Mouse (Mus musculus) heart, postnatal 10 days (tissue): ENCODE measurements around the gene Ghsr. TPM values are rescaled to one million over a fixed set of nuclear protein-coding genes. Genes with fewer than 3 reads are reported as not detected.

Experiments used
- DNase-seq, 2 experiments: peaks; one replicate each; pipeline ENCODE4 v3.0.0; 2021
- intact Hi-C: fragments of 180-260 bp; cut with DNase I; formaldehyde crosslinking; loops from one replicate; pipeline ENCODE4 v1.15.1; 2025
- total RNA-seq, 2 experiments: library from RNA; stranded (reverse); gene quantifications; 2 replicates each; pipeline ENCODE4 v1.2.3; 2021

Ghsr gene
- total RNA-seq, 2 experiments from 2014 or later, result not detected

DNA sequence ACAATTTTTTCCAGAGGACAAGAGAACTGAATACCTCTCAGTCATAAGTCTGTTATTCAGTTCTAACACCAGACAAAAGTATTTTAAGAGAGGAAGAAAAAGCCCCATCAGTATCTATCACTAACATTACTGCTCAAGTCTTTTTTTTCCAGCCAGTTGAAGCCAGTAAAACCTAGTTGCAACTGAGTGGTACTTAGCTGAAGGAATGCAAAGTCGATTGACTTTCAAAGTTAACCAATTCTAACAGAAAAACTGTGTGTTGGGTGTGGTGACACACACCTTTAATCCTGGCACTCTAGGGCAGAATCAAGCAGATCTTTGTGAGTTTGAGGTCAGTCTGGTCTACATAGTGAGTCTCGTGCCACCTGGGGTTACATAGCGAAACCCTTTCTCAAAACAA, 35.3 kb downstream of the Ghsr start:
- intact Hi-C loops, result no loop called here
- DNase-seq, result no peak

GRCm38 (mm10) chr3:27408564-27408963, 37.4 kb downstream of the Ghsr start:
- intact Hi-C loops, result no loop called here
- no peak for DNase-seq

GRCm38 (mm10) chr3:27411286-27411685, 40.1 kb downstream of the Ghsr start:
- intact Hi-C loops, result no loop called here
- no peak for DNase-seq

- no peak for DNase-seq
- intact Hi-C loops, result no loop called here
Observed at GRCm38 (mm10) chr3:27413566-27413965, 42.4 kb downstream of the Ghsr start.

DNA sequence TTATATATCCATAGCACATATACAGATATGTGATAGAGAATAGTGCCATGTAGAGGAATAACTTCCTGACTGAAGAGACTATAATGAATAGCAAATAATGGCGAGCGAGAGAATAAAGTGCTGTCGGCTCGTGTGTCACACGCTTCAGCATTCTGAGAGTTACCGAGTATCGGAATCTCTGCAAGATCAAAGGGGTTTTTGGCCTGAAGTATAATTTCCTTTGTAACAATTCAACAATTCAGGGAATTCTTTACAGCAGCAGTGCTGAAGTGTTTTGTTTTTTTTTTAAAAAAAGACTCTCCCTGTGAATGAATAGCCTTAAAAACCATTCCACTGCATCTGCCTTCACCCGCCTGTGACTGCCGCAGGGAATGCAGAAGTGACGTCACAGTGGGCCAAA, 45.6 kb downstream of the Ghsr start:
- no peak for DNase-seq
- intact Hi-C loops, result no loop called here

GRCm38 (mm10) chr3:27418602-27419001, 47.5 kb downstream of the Ghsr start:
- intact Hi-C loops, result no loop called here
- no peak for DNase-seq

GRCm38 (mm10) chr3:27421980-27422379, 50.8 kb downstream of the Ghsr start:
- intact Hi-C loops, result no loop called here
- no peak for DNase-seq

GRCm38 (mm10) chr3:27422521-27422920, 51.4 kb downstream of the Ghsr start:
- DNase-seq, result no peak
- intact Hi-C loops, result no loop called here

DNA sequence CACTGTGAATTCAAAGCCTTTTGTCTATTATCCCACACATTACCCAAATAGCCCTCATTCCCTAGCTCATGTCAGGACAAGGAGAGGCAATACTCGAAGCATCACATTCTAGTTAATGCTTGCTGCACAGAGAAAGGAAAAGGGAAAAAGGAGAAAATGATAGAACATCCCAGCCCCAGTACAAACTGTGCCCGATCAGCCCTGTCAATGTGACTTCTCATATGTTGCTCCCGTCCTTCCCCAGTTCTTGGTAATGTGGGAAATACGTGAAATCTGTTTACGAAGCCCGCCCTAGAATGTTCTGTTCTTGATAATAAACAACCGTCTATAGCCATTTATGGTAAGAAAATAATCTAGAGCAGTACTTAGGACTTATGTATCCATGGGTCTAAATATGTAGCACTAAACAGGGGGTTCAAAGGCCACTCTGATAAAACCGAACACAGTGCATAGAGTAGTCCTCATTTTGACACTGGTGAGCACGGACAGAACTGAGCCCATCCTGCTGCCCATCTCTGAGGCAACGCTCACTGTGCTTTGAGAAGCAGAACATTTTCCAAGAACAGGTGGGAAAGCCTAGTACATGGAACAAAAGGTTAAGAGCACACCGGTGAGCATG, 53.0 kb downstream of the Ghsr start:
- intact Hi-C loops, result no loop called here
- DNase-seq, result no peak

- no peak for DNase-seq
- intact Hi-C loops, result no loop called here
Observed at GRCm38 (mm10) chr3:27427406-27427805, 56.3 kb downstream of the Ghsr start.

Other genes with a start within 250 kb of the Ghsr start
- 1 to 10 TPM; 9.3 to 9.6 TPM for gene Ect2, start 217.5 kb upstream of the Ghsr start, total RNA-seq
- gene Nceh1, start 188.4 kb upstream of the Ghsr start, total RNA-seq, result 100 to 1,000 TPM; 167 TPM
- 10 to 100 TPM; 10.6 to 19.0 TPM for gene Tnfsf10, start 54.3 kb upstream of the Ghsr start, total RNA-seq